Mouse (Mus musculus) heart, embryonic 16.5 days (tissue): Measurements from ENCODE around the gene Abl2. TPM values are rescaled to one million over a fixed set of nuclear protein-coding genes. Genes with fewer than 3 reads are reported as not detected.

ENCODE experiments used
- ATAC-seq: fragments of 200-750 bp; cut with Nextera tagmentation; replicated peaks from 2 replicates; pipeline ENCODE4 v1.8.0; 2017; ENCODE audit warnings: moderate number of reproducible peaks; ENCODE audit not compliant: insufficient read depth, low FRiP score; ENCODE audit errors: extremely low read depth
- H3K27ac ChIP-seq: fragments of 300-500 bp; sonication (generic); 2 replicates; pipeline ENCODE4 v1.5.1; 2014; ENCODE audit warnings: mild to moderate bottlenecking, low read length, control low read depth, moderate library complexity
- H3K27me3 ChIP-seq: fragments of 300-500 bp; sonication (generic); 2 replicates; pipeline ENCODE4 v1.6.1; 2014; ENCODE audit warnings: low read length, mixed read lengths; ENCODE audit not compliant: control insufficient read depth, insufficient read depth
- H3K36me3 ChIP-seq: fragments of 300-500 bp; sonication (generic); 2 replicates; pipeline ENCODE4 v1.6.1; 2014; ENCODE audit not compliant: control insufficient read depth, insufficient read depth
- H3K4me1 ChIP-seq: fragments of 300-500 bp; sonication (generic); 2 replicates; pipeline ENCODE4 v1.6.1; 2014; ENCODE audit warnings: low read length, mixed read lengths; ENCODE audit not compliant: control insufficient read depth, insufficient read depth
- H3K4me2 ChIP-seq: fragments of 300-500 bp; sonication (generic); 2 replicates; pipeline ENCODE4 v1.6.1; 2014; ENCODE audit warnings: low read depth, mild to moderate bottlenecking, control low read depth, low read length
- H3K4me3 ChIP-seq: fragments of 300-500 bp; sonication (generic); 2 replicates; pipeline ENCODE4 v1.5.1; 2014; ENCODE audit warnings: mild to moderate bottlenecking, control low read depth, low read length
- H3K9ac ChIP-seq: fragments of 300-500 bp; sonication (generic); 2 replicates; pipeline ENCODE4 v1.6.1; 2014; ENCODE audit warnings: low read length, control low read depth
- H3K9me3 ChIP-seq: fragments of 300-500 bp; sonication (generic); replicated peaks from 2 replicates; pipeline ENCODE4 v1.6.1; 2016; ENCODE audit warnings: low read length; ENCODE audit not compliant: control insufficient read depth
- WGBS: fragments of 180-500 bp; shearing (Covaris S2); extraction: QIAGEN DNeasy Blood & Tissue Kit; methylation state at CpG from one replicate; pipeline ENCODE4 v1.1.7; 2014; 5-methylcytosine and 5-hydroxymethylcytosine counted together
- polyA plus RNA-seq: library from polyadenylated mRNA; unstranded; fragments of >200 nt; fragmentation: Nextera tagmentation; extraction: Ambion mirVana; gene quantifications from 2 replicates; pipeline ENCODE4 v1.2.1, GENCODE M21; 2015

Gene Abl2
- polyA plus RNA-seq, 1 experiment from 2014 or later, result 2.7 TPM

DNA sequence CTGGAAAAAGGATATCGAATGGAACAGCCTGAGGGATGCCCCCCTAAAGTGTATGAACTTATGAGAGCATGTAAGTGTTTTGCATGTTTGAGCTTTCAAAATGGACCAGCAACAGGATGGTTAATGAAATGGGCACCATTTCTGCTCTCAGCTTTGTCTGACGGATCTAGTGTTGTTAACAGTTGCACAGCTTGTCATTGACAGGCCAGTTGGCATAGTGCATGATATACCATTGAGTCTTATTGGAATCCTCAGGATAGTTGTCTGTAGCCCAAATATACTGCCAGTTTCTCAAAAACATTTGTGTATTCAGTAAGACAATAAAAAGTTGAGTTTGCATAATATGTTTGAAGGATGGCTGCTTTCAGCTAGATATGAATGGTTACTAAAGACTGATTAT, 76.6 kb downstream of the Abl2 start:
- WGBS, result 79% methylated on average over 2 of the region's 2 CpGs
- H3K4me2 ChIP-seq, result no peak overlapping the region
- H3K27me3 ChIP-seq, result no peaks in the 10 kb centered on the region
- H3K9ac ChIP-seq, result no peak overlapping the region
- H3K36me3 ChIP-seq, result peaks cover 44% of the 10 kb centered on the region
- H3K4me1 ChIP-seq, result no peaks in the 10 kb centered on the region
- H3K9me3 ChIP-seq, result no peaks in the 10 kb centered on the region
- no peak for ATAC-seq
- H3K27ac ChIP-seq, result no peak overlapping the region
- H3K4me3 ChIP-seq, result no peak overlapping the region

DNA sequence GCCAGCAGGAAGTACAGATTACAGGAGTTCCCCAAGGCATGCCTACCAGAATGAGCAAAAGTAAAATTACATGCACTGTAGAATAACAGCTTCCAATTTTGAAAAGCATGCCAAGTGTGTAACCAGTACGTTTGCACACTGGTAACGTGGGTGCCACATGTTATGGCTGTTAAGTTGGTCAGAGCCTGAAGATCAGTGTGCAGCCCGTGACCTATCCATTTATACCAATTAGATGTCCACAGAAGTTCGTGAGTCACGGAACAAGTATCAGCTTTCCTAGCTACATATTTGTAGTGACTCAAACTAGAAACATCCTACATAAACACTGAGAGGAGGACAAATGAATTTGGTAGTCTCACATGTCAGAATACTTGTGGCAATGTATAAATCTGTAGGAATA, 80.9 kb downstream of the Abl2 start:
- Histone ChIP-seq H3K9me3 (no peaks in the 10 kb centered on the region), H3K4me3 (no peak overlapping the region), H3K27me3 (no peaks in the 10 kb centered on the region), H3K9ac (no peak overlapping the region), H3K36me3 (peaks cover 35% of the 10 kb centered on the region), H3K27ac (no peak overlapping the region), H3K4me2 (no peak overlapping the region), H3K4me1 (no peaks in the 10 kb centered on the region)
- no peak for ATAC-seq
- WGBS, result 92% methylated on average over 5 of the region's 5 CpGs

GRCm38 (mm10) chr1:156640577-156640976, 82.0 kb downstream of the Abl2 start:
- H3K27ac ChIP-seq, result no peak overlapping the region
- no peaks in the 10 kb centered on the region for H3K4me1 ChIP-seq
- no peaks in the 10 kb centered on the region for H3K9me3 ChIP-seq
- no peak for ATAC-seq
- H3K36me3 ChIP-seq, result peaks cover 29% of the 10 kb centered on the region
- 80% methylated on average over 4 of the region's 4 CpGs for WGBS
- H3K4me3 ChIP-seq, result no peak overlapping the region
- no peak overlapping the region for H3K4me2 ChIP-seq
- H3K27me3 ChIP-seq, result no peaks in the 10 kb centered on the region
- no peak overlapping the region for H3K9ac ChIP-seq

DNA sequence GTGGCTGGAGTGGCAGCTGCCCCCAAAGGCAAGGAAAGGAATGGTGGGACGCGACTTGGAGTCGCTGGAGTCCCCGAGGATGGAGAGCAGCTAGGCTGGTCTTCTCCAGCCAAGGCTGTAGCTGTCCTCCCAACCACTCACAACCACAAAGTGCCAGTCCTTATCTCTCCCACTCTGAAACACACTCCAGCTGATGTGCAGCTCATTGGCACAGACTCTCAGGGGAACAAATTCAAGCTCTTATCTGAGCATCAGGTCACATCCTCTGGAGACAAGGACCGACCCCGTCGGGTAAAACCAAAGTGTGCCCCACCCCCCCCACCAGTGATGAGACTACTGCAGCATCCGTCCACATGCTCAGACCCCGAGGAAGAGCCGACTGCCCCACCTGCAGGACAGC, 83.2 kb downstream of the Abl2 start:
- Histone ChIP-seq H3K27ac (no peak overlapping the region), H3K4me1 (no peaks in the 10 kb centered on the region), H3K9me3 (no peaks in the 10 kb centered on the region), H3K36me3 (peaks cover 29% of the 10 kb centered on the region), H3K4me2 (no peak overlapping the region), H3K27me3 (no peaks in the 10 kb centered on the region), H3K4me3 (no peak overlapping the region), H3K9ac (no peak overlapping the region)
- ATAC-seq, result no peak
- WGBS, result 65% methylated on average over 10 of the region's 10 CpGs

GRCm38 (mm10) chr1:156642813-156643212, 84.2 kb downstream of the Abl2 start:
- H3K4me3 ChIP-seq, result no peak overlapping the region
- H3K9ac ChIP-seq, result no peak overlapping the region
- no peak for ATAC-seq
- 65% methylated on average over 12 of the region's 12 CpGs for WGBS
- H3K9me3 ChIP-seq, result no peaks in the 10 kb centered on the region
- H3K27me3 ChIP-seq, result no peaks in the 10 kb centered on the region
- no peaks in the 10 kb centered on the region for H3K4me1 ChIP-seq
- H3K4me2 ChIP-seq, result no peak overlapping the region
- H3K36me3 ChIP-seq, result peaks cover 25% of the 10 kb centered on the region; the same call in 1 of the 2 replicates
- no peak overlapping the region for H3K27ac ChIP-seq

DNA sequence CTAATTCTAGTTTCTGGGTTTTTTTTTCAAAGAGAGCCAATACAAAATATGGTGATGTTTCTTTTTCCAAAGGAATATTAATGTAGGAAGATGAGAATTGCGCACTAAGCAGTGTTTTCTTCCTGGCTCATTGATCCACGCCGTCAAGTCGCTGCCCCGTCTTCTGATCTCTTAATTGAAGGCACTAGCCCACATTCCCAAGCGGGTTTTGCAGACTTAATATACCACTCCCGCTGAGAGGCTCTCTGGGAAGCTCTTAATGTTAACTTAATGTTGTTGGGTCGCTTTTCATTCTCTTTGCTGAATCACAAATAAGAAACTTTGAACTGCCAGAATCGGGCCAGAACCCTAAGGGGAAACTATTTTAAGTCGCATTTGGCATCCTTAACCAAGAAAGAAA, 85.5 kb downstream of the Abl2 start:
- H3K36me3 ChIP-seq, result peaks cover 22% of the 10 kb centered on the region; the same call in 1 of the 2 replicates

DNA sequence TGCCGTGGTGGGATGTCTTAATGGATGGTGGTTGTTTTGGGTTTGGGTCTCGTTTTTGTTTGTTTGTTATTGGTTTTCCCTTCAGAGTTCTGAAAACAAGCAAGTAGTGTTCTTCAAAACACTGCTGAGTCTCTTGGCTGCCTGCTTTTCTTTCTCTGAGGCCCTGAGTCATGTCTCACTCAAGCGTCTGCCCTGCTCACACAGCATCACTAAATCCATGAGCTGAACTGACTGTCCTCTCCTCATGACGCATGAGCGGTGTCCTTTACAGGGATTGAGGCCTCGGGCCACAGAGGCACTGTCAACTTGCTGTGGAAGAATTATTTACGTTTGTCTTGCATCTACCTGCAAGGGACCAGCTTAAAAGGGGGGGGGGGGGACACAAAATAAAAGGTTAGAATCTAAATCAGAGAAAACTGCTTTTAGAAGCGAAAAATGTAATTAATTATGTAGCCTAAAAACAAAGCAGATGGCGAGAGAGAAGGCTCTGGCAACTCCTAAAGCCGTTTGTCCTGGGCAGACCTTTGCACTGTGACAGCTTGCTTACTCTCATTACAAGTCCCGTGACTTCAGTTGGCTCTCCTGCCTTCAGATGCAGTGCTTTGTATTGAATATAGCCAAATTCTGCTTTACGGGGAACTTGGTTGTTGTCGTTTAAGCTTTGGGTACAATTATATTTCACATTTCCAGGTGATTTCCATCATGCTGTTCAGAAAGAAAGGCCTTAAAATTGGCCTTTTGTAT, 86.4 kb downstream of the Abl2 start:
- no peak for ATAC-seq
- H3K9ac ChIP-seq, result no peak overlapping the region
- no peak overlapping the region for H3K4me2 ChIP-seq
- no peak overlapping the region for H3K27ac ChIP-seq
- no peak overlapping the region for H3K4me3 ChIP-seq
- 87% methylated on average over 13 of the region's 13 CpGs for WGBS
- H3K27me3 ChIP-seq, result no peaks in the 10 kb centered on the region
- peaks cover 5% of the 10 kb centered on the region; the same call in 1 of the 2 replicates for H3K4me1 ChIP-seq
- H3K9me3 ChIP-seq, result no peaks in the 10 kb centered on the region
- H3K36me3 ChIP-seq, result peaks cover 21% of the 10 kb centered on the region; the same call in 1 of the 2 replicates

More for the DNA sequence above, 85.5 kb downstream of the Abl2 start:
- 85% methylated on average over 10 of the region's 10 CpGs for WGBS
- no peak for ATAC-seq
- Histone ChIP-seq H3K9ac (no peak overlapping the region), H3K27me3 (no peaks in the 10 kb centered on the region), H3K4me3 (no peak overlapping the region), H3K4me2 (no peak overlapping the region), H3K27ac (no peak overlapping the region), H3K9me3 (no peaks in the 10 kb centered on the region), H3K4me1 (peaks cover 4% of the 10 kb centered on the region; the same call in 1 of the 2 replicates)

DNA sequence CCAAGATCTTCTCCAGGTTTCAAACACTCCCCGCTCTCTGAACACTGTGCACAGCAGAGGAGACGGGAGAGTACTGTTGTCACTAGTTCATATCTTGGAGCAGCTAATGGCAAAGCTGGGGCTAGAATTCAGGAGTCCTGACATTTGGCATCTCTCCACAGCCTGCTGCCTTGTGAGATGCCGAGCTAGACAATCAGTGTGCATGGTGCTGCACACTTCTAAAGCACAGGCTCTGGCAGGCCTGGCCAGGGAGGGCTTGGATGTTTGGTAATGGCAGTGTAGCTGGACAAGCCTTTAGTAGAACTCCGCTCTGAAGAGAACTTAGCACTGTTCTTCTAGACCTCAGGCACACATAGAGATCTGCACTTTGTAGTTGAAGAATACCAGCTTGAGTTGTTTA, 87.4 kb downstream of the Abl2 start:
- H3K27ac ChIP-seq, result no peak overlapping the region
- no peak for ATAC-seq
- no peak overlapping the region for H3K9ac ChIP-seq
- peaks cover 5% of the 10 kb centered on the region; the same call in 1 of the 2 replicates for H3K4me1 ChIP-seq
- H3K9me3 ChIP-seq, result no peaks in the 10 kb centered on the region
- H3K4me2 ChIP-seq, result no peak overlapping the region
- WGBS, result 72% methylated on average over 4 of the region's 4 CpGs
- no peak overlapping the region for H3K4me3 ChIP-seq
- no peaks in the 10 kb centered on the region for H3K27me3 ChIP-seq
- H3K36me3 ChIP-seq, result peaks cover 14% of the 10 kb centered on the region; the same call in 1 of the 2 replicates

- no peak overlapping the region for H3K4me2 ChIP-seq
- WGBS, result 18% methylated on average over 2 of the region's 2 CpGs
- H3K36me3 ChIP-seq, result no peaks in the 10 kb centered on the region
- H3K27me3 ChIP-seq, result no peaks in the 10 kb centered on the region
- H3K9me3 ChIP-seq, result no peaks in the 10 kb centered on the region
- peaks cover 5% of the 10 kb centered on the region; the same call in 1 of the 2 replicates for H3K4me1 ChIP-seq
- no peak overlapping the region for H3K9ac ChIP-seq
- no peak overlapping the region for H3K27ac ChIP-seq
- no peak for ATAC-seq
- no peak overlapping the region for H3K4me3 ChIP-seq
Measured at GRCm38 (mm10) chr1:156648705-156649104, 90.1 kb downstream of the Abl2 start.
